Mouse (Mus musculus) c-Kit-positive CD71-negative TER-119-negative erythroid progenitor cells, embryonic 14.5 days (primary cell): ENCODE results near the gene Arhgef38.

ENCODE experiments used
- DNase-seq: peaks from one replicate; pipeline ENCODE4 v3.0.0-alpha.2; 2013; ENCODE audit warnings: low read depth

Arhgef38 gene

DNA sequence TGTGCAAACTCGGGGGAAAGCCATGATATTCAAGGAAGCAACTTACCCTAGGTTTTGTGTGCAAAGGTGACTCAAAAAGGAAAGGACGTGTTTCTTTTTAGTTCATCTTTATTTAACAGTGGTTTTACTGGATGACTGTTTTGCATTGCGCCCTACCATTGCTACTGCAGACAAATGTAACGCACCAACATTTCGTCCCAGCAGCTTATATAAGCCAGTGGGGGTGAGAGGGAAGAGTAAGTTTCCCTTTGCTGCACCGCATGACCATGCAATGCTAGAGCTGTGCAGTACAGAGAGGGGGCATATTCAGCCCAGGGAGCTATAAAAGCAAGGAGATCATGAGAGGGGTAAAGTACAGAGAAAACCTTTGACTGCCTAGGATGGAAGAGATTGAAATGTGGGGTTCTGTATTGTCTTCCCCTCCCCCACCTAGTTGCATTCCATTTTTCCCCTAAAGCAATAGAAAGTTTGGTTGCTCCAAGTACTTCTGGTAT, 70.8 kb downstream of the Arhgef38 start:
- DNase-seq = no peak

DNA sequence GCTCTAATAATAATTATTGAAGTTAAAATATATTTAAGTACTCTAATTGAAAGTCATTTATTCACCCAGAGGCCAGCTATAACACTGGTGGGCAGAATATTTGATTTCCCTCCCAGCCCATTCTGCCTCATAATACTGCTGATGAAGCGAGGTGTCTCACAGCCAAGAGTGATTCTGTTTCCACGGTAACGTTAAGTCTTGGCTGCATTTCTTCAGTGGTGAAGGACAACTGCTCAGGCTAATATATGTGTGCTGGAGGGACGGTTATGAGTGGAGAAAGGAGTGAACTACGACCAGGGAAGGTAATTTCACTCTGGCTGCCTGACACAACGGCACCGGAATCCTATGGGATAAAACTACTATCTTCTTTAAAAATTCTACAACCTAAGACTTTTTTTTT, 71.6 kb downstream of the Arhgef38 start:
- no peak for DNase-seq

- no peak for DNase-seq
Observed at GRCm38 (mm10) chr3:133161407-133161806, 73.3 kb downstream of the Arhgef38 start.

- no peak for DNase-seq
Observed at GRCm38 (mm10) chr3:133158260-133158659, 76.5 kb downstream of the Arhgef38 start.

DNA sequence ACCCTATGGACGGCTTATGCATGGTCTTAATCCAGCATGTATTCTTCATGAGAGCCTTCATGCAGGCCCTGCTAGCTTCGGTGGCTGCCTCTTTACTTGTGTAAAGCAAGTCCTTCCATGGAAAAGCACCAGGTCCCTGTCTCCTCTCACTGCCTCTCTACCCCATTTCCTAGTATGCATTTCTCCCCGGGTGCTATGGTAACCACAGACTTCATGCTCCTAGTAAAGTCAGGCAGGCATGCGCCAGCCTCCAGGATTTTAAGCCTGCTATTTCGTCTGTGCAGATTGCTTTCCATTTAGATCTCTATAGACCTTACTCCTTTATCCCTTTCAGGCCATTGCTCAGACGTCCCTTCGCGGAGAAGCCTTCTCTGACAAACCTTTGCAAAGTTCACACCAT, 80.1 kb downstream of the Arhgef38 start:
- no peak for DNase-seq

DNA sequence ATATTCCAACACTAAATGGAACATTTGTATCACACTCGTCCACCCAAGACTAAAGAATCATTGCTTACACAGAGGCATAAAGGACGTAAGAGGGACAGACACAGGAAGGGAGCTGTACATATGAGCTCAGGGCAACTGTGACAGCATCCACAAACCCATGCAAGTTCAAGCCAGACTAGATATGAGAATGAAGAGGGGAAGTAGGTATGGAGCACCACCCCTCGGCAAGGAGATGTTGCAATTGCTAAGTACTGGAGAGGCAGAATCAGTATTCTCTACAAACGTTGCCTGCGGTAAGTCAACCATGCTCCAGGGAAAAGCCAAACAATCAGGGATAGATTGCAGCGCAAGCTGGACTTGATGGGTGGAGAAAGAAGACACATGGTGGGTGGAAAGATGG, 81.1 kb downstream of the Arhgef38 start:
- DNase-seq = no peak

DNA sequence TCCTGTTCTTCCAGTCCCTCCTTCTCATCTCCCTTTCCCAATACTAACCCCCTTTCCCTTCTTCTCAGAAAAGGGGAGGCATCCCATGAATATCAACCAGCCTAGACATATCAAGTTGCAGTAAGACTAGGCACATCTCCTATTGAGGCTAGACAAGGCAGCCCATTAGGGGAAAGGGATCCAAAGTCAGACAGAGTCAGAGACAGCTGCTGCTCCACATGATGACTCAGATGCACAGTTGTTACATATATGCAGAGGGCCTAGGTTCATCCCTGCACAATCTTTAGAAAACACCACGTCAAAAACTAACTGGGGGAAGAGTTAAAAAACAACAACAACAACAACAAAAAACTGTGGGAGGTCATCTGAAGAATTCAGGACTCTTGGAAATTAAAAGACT, 81.9 kb downstream of the Arhgef38 start:
- no peak for DNase-seq

DNA sequence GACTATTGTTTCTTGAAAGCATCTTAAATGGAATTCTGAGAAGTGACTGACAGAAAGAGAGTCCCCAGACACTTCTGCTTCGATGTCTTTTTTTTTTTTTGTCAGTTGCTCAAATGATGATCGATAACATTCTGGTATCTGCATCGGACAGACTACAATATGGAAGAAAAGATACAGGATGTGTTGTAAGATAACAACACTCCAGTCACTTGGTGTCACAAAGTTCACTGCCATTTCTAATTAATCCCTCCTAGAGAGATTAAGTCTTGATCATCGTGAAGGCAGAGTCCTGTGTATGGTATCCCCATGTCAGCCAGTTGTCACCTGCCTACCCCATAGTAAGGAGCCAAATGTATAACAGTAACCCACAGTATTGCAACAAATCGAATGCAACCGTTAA, 83.1 kb downstream of the Arhgef38 start:
- DNase-seq = no peak

DNA sequence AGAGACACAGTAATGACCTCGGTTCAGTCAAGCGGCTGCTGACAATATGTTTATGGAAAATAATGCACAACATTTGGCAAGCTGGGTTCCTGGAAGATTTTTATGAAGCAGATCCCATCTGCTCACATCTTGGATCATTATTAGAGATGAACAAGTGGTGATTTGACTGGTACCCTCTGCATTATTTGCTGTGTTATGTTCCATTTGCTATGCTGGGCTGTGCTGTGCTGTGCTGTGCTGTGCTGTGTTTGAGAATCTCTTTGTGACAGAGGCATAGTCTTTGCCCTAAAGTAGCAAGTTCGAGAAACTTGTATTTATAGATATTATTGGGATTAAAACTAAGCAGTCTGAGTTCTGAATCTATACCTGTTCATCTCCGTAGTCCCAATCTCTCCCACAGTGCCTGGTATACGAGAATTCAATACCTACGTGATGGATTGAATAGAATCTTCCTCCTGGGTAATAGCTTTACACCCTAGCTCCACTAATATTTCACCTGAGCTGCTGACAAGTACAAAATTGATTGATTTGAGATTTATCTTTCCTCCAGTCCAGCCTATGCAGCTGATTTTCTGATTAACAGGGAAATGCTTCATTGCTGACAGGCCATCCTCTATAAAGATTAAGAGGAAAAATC, 90.1 kb downstream of the Arhgef38 start:
- DNase-seq = no peak

GRCm38 (mm10) chr3:133141877-133142276, 92.9 kb downstream of the Arhgef38 start:
- no peak for DNase-seq

- DNase-seq = no peak
Observed at GRCm38 (mm10) chr3:133132611-133133010, 102.1 kb downstream of the Arhgef38 start.

- DNase-seq = no peak
Observed at GRCm38 (mm10) chr3:133131372-133131771, 103.4 kb downstream of the Arhgef38 start.

- no peak for DNase-seq
Observed at GRCm38 (mm10) chr3:133113281-133113680, 121.5 kb downstream of the Arhgef38 start.

- DNase-seq = no peak
Observed at GRCm38 (mm10) chr3:133111741-133112140, 123.0 kb downstream of the Arhgef38 start.

GRCm38 (mm10) chr3:133109844-133110243, 124.9 kb downstream of the Arhgef38 start:
- DNase-seq = no peak

DNA sequence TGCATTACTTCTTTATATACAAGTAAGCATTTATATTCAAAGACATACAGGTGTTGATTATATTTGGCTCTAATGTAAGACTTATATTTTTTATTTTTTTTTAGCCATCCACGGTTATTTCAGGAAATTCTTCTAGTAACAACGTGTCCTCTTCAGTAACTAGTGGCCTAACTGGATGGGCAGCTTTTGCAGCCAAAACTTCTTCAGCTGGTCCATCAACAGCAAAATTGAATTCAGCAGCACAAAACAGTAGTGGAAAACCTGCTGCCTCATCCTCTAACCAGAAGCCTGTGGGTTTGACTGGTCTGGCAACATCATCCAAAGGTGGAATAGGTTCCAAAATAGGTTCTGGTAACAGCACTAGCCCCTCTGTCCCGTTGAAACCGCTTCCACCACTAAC, 126.0 kb downstream of the Arhgef38 start:
- no peak for DNase-seq

GRCm38 (mm10) chr3:133104436-133104835, 130.3 kb downstream of the Arhgef38 start:
- DNase-seq = no peak

DNA sequence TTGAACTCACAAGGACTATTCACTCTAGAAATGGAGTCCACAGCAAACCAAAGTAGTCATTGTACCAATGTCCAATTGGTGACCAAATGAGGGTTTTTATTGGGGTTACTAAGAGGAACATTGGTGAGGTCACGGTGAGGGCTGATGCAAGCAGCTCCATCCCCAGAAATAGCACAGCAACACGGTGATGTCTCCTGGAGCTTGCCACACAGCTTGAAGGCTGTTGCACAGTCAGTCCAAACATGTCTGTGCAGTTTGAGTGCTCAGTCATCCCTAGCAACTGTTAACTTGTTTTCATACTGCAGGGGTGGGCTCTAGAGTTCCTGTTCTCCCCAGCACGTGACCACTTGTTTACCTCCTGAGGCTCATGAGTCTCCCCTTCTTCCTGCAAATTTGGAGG, 131.0 kb downstream of the Arhgef38 start:
- no peak for DNase-seq

GRCm38 (mm10) chr3:133098909-133099308, 135.8 kb downstream of the Arhgef38 start:
- no peak for DNase-seq

DNA sequence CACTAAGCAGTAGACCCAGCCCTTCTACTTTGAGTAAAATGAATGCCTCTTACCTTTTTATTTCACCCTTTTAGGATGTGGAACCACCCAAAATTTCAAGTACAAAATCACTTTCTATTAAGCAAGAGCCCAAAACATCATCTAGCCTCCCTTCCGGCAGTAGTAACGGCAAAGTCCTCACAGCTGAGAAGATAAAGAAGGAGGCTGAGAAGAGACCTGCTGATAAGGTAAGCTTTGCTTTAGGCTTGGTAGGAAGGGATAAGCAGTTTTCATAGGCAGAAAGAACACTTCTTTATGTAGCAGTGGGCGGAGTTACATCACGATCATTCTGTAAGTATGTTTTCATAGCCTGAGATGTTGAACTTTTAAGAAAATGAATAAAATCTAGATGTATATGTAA, 136.4 kb downstream of the Arhgef38 start:
- no peak for DNase-seq

- DNase-seq = no peak
Observed at GRCm38 (mm10) chr3:133097936-133098335, 136.8 kb downstream of the Arhgef38 start.

- no peak for DNase-seq
Observed at GRCm38 (mm10) chr3:133094305-133094704, 140.4 kb downstream of the Arhgef38 start.

DNA sequence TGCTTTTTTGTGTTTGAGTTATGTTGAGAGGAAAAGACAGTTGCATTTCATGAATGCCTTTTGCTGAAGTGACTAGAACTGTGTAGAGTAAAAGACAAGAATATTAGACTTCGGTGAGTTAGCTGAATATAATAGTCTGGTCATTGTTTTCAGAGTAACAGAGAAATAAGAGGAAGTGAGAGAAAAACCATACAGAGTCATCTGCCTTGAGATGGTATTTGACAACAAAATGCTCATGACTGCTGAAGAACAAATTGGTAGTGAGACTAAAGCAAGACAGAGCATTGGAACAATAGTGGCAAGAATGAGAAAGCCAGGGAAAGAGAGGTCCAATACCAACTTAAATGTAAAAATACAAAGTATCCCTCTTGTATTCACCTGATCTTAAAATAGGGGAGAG, 141.8 kb downstream of the Arhgef38 start:
- DNase-seq = no peak

DNA sequence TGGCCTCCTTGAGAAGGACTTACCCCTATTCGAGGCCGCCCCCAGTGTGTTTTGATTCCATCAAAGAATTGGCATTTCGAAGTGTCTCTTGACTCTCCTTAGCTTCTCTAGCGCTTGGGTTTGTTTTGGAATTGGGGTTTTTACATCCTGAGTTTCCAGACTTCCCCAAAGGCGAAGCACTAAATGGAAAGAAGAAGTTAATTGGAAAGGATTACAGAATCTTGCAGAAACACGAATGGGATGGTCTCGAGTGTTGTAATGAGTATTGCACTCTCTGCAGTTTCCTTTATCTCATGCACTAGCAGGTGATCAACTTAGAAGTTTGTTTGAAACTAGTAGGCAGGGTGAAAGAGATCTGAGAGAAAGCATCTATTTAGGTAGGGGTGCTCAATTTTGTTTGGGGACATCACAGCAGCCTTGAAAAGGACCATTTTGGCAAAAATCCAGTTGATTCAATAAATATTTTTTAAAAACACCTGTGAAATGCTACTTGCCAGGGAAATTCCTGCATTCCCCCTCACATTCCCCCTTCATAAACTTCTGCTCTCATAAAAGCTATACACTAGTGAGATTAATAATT, 142.4 kb downstream of the Arhgef38 start:
- peak; percentile 17 for DNase-seq
